Mouse (Mus musculus): ENCODE results near the gene Ybx3.

GRCm38 (mm10) chr6:131354913-131355312, 33.4 kb downstream of the Ybx3 start:
- no peak for TF ChIP-seq CTCF (IDR thresholded peaks at IDR 0.05; ENCODE audit: low read depth)
- no peak for TF ChIP-seq EP300 (optimal IDR thresholded peaks at IDR 0.05)

Measured in stomach, postnatal 0 days (tissue).